In genomic region chr10:80904709-80905108, GRCm38 (mm10) we compare ENCODE assay signal across 14 mouse cellular contexts. TPM values are rescaled to one million over a fixed set of nuclear protein-coding genes. Genes with fewer than 3 reads are reported as not detected.
"Had no signal": no experiment of that assay in that cellular context is flagged by ENCODE, and none has a peak within 500 bp of the region (broad histone marks: within the 10 kb centered on the region; RNA-seq: fewer than 3 reads in every experiment).

No protein-coding gene starts in this region.

- H3K4me2 ChIP-seq: kidney, embryonic 15.5 days; liver, embryonic 13.5 days; midbrain, embryonic 11.5 days; midbrain, embryonic 15.5 days had no signal

- H3K9ac ChIP-seq: kidney, embryonic 15.5 days; liver, embryonic 13.5 days; midbrain, embryonic 15.5 days had no signal

- H3K4me3 ChIP-seq: kidney, embryonic 15.5 days; liver, embryonic 13.5 days; midbrain, embryonic 15.5 days had no signal

- ATAC-seq: midbrain, embryonic 15.5 days had no signal

- DNase-seq: kidney, postnatal 36 days; left cerebral cortex, postnatal 4 days; liver, embryonic 13.5 days; lung, adult 2 months; lung, postnatal 14 days; thymus, postnatal 25 days had no signal

- H3K27me3 ChIP-seq: kidney, embryonic 15.5 days; liver, embryonic 13.5 days; midbrain, embryonic 15.5 days had no signal

- H3K27ac ChIP-seq: kidney, embryonic 15.5 days; liver, embryonic 13.5 days; midbrain, embryonic 15.5 days had no signal

- H3K9me3 ChIP-seq: kidney, embryonic 15.5 days; liver, embryonic 13.5 days; midbrain, embryonic 15.5 days had no signal

RNA-seq across cellular contexts. Expression of gene Tmprss9, which starts 33.1 kb away (rescaled TPM):
- total RNA-seq: megakaryocyte progenitor cell, adult 5-6 weeks; megakaryocyte-erythroid progenitor cell, adult 5-6 weeks; monocyte, adult 5-6 weeks had no signal
- polyA plus RNA-seq: kidney, embryonic 15.5 days; lung, embryonic 16.5 days; midbrain, embryonic 11.5 days; stomach, embryonic 16.5 days had no signal
